Mouse (Mus musculus) forebrain, embryonic 14.5 days (tissue): Measurements from ENCODE around the gene Plcd3. TPM values are rescaled to one million over a fixed set of nuclear protein-coding genes. Genes with fewer than 3 reads are reported as not detected.
A peak's percentile ranks its signal among the peaks of the same experiment; 100 is the strongest.

Experiments used
- ATAC-seq: fragments of 200-750 bp; cut with Nextera tagmentation; 2 replicates; pipeline ENCODE4 v1.8.0; 2017; ENCODE audit warnings: mild to moderate bottlenecking, moderate library complexity
- DNase-seq: peaks from one replicate; pipeline ENCODE4 v3.0.0-alpha.2; 2015; ENCODE audit warnings: low spot score
- H3K27ac ChIP-seq: fragments of 300-500 bp; sonication (generic); 2 replicates; pipeline ENCODE4 v1.5.1; 2014; ENCODE audit warnings: low read depth, mild to moderate bottlenecking, control low read depth, low read length, moderate library complexity
- H3K27me3 ChIP-seq: fragments of 300-500 bp; sonication (generic); replicated peaks from 2 replicates; pipeline ENCODE4 v1.6.1; 2014; ENCODE audit warnings: low read length, control low read depth, mixed read lengths; ENCODE audit not compliant: control insufficient read depth, insufficient read depth
- H3K36me3 ChIP-seq: fragments of 300-500 bp; sonication (generic); 2 replicates; pipeline ENCODE4 v1.6.1; 2014; ENCODE audit warnings: low read length, control low read depth; ENCODE audit not compliant: control insufficient read depth, insufficient read depth
- H3K4me1 ChIP-seq: fragments of 300-500 bp; sonication (generic); 2 replicates; pipeline ENCODE4 v1.6.1; 2014; ENCODE audit warnings: antibody characterized with exemption, low read length, control low read depth; ENCODE audit not compliant: control insufficient read depth, insufficient read depth
- H3K4me2 ChIP-seq: fragments of 300-500 bp; sonication (generic); 2 replicates; pipeline ENCODE4 v1.6.1; 2014; ENCODE audit warnings: mild to moderate bottlenecking, control low read depth, low read length
- H3K4me3 ChIP-seq: fragments of 300-500 bp; sonication (generic); 2 replicates; pipeline ENCODE4 v1.5.1; 2014; ENCODE audit warnings: low read depth, low read length, control low read depth
- H3K9ac ChIP-seq: fragments of 300-500 bp; sonication (generic); 2 replicates; pipeline ENCODE4 v1.6.1; 2014; ENCODE audit warnings: mild to moderate bottlenecking, low read length, control low read depth, moderate library complexity
- H3K9me3 ChIP-seq: fragments of 300-500 bp; sonication (generic); replicated peaks from 2 replicates; pipeline ENCODE4 v1.6.1; 2016; ENCODE audit warnings: low read length, control low read depth, mixed read lengths; ENCODE audit not compliant: control insufficient read depth
- WGBS: fragments of 180-500 bp; shearing (Covaris S2); extraction: QIAGEN DNeasy Blood & Tissue Kit; methylation state at CpG from one replicate; pipeline ENCODE4 v1.1.7; 2014; 5-methylcytosine and 5-hydroxymethylcytosine counted together
- polyA plus RNA-seq: library from polyadenylated mRNA; unstranded; fragments of >200 nt; fragmentation: Nextera tagmentation; extraction: Ambion mirVana; gene quantifications from 2 replicates; pipeline ENCODE4 v1.2.1, GENCODE M21; 2014

Gene Plcd3
- polyA plus RNA-seq, 1 experiment from 2014 or later = 1.4 TPM

DNA sequence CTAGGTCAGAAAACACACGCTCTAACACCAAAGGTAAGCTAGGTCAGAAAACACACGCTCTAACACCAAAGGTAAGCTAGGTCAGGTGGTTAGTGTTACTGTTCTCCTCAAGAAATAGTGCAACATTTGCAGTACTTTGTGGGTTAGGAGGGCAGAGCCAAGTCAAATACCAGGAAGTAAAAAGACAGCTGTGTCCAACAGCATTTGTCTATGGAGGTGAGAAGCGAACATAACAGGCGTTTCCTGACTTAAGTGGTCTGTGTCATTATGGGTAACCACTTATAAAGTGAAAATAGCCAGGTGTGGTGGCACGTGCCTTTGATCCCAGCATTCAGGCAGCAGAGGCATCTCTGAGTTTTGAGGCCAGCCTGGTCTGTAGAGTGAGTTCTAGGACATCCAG, 51.8 kb downstream of the Plcd3 start:
- WGBS = 95% methylated on average over 5 of the region's 5 CpGs
- DNase-seq (peak; percentile 19), ATAC-seq (no peak)
- H3K36me3 ChIP-seq = peaks cover 72% of the 10 kb centered on the region
- no peak overlapping the region for H3K9ac ChIP-seq
- no peaks in the 10 kb centered on the region for H3K4me1 ChIP-seq
- H3K4me2 ChIP-seq = no peak overlapping the region
- no peak overlapping the region for H3K4me3 ChIP-seq
- H3K9me3 ChIP-seq = no peaks in the 10 kb centered on the region
- no peaks in the 10 kb centered on the region for H3K27me3 ChIP-seq
- H3K27ac ChIP-seq = no peak overlapping the region

DNA sequence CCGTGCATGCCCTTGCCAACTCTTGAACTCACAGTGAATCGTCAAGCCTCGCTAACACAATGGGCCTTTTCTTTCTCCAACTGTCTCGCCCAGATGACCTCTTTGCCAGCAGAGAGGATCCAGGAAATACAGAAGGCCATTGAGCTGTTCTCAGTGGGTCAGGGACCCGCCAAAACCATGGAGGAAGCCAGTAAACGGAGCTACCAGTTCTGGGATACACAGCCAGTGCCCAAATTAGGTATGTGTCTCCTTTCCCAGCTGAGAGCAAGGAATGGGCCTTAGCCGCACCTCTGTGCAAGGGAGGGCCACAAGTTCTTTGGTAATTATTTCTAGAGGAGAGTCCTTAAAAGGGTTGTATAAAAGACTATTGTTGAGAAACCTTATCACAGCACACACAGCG, 55.2 kb downstream of the Plcd3 start:
- H3K9ac ChIP-seq = no peak overlapping the region
- no peaks in the 10 kb centered on the region for H3K4me1 ChIP-seq
- H3K4me2 ChIP-seq = no peak overlapping the region
- H3K27me3 ChIP-seq = no peaks in the 10 kb centered on the region
- no peak overlapping the region for H3K4me3 ChIP-seq
- H3K9me3 ChIP-seq = no peaks in the 10 kb centered on the region
- WGBS = 39% methylated on average over 8 of the region's 8 CpGs
- DNase-seq (no peak), ATAC-seq (no peak)
- H3K27ac ChIP-seq = no peak overlapping the region
- H3K36me3 ChIP-seq = peaks cover 63% of the 10 kb centered on the region

DNA sequence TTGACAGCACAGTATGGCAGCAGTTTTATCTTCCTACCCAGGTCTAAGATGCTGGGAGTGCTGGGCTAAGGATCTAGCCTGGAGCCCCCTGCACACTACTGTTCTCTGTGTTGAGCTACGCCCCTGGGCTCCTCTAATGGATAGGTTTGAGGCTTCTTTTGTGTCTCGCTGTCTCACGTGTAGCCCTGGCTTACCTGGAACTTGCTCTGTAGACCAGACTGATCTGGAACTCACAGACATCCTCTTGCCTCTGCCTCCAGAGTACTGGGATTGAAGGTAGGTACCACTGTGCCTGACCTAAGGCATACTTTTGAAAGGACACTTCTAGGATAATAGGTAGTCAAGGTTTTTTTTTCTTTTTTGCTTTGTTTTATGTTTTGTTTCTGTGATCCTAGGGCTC, 57.5 kb downstream of the Plcd3 start:
- no peak overlapping the region for H3K4me2 ChIP-seq
- H3K4me3 ChIP-seq = no peak overlapping the region
- WGBS = 94% methylated on average over 3 of the region's 3 CpGs
- no peak for DNase-seq
- ATAC-seq = no peak
- no peaks in the 10 kb centered on the region for H3K4me1 ChIP-seq
- no peak overlapping the region for H3K27ac ChIP-seq
- H3K9me3 ChIP-seq = no peaks in the 10 kb centered on the region
- H3K36me3 ChIP-seq = peaks cover 47% of the 10 kb centered on the region
- H3K9ac ChIP-seq = no peak overlapping the region
- H3K27me3 ChIP-seq = no peaks in the 10 kb centered on the region

DNA sequence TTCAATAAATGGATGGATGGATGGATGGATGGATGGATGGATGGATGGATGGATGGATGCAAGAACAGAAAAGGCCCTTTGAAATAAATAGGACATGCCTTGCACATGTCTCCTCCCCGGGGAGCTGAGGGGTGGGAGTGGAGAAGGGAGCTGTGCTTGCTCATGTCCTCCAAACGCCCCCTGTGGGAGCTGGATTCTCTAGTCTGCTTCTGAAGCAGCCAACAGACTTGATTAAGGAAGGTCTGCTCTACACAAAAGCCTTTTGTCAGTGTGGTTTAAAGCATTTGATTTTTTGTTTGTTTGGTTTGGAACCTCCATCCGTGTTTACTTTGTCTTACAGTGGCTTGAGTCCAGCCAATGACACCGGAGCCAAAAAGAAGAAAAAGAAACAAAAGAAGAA, 58.6 kb downstream of the Plcd3 start:
- DNase-seq = no peak
- H3K27ac ChIP-seq = no peak overlapping the region
- no peaks in the 10 kb centered on the region for H3K27me3 ChIP-seq
- peaks cover 47% of the 10 kb centered on the region for H3K36me3 ChIP-seq
- no peak overlapping the region for H3K4me3 ChIP-seq
- no peaks in the 10 kb centered on the region for H3K9me3 ChIP-seq
- H3K9ac ChIP-seq = no peak overlapping the region
- no peaks in the 10 kb centered on the region for H3K4me1 ChIP-seq
- H3K4me2 ChIP-seq = no peak overlapping the region
- 64% methylated on average over 4 of the region's 4 CpGs for WGBS
- ATAC-seq = no peak

DNA sequence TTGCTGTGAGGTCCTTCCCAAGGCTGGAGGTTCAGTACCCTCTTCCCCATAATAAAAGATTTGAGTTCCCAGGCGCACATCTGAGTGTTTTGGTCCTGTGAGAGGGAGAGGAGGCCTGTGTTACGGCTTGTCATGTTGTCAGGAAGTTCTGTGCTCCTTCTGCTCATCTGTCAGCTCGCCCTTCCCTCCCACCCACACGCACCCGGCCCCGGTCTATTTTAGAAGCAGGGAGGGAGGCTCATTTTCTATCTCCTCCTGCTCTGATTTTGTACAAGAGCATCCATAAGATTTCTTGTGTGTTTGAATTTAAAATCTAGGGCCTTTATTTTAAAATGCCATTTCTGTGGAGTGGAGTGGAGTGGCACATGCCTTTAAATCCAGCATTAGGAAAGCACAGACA, 63.4 kb downstream of the Plcd3 start:
- Histone ChIP-seq H3K9me3 (no peaks in the 10 kb centered on the region), H3K27me3 (no peaks in the 10 kb centered on the region), H3K4me1 (no peaks in the 10 kb centered on the region), H3K36me3 (peaks cover 10% of the 10 kb centered on the region; the same call in 1 of the 2 replicates), H3K4me2 (no peak overlapping the region), H3K4me3 (no peak overlapping the region), H3K27ac (no peak overlapping the region), H3K9ac (no peak overlapping the region)
- ATAC-seq (no peak), DNase-seq (no peak)
- WGBS = 92% methylated on average over 6 of the region's 6 CpGs

DNA sequence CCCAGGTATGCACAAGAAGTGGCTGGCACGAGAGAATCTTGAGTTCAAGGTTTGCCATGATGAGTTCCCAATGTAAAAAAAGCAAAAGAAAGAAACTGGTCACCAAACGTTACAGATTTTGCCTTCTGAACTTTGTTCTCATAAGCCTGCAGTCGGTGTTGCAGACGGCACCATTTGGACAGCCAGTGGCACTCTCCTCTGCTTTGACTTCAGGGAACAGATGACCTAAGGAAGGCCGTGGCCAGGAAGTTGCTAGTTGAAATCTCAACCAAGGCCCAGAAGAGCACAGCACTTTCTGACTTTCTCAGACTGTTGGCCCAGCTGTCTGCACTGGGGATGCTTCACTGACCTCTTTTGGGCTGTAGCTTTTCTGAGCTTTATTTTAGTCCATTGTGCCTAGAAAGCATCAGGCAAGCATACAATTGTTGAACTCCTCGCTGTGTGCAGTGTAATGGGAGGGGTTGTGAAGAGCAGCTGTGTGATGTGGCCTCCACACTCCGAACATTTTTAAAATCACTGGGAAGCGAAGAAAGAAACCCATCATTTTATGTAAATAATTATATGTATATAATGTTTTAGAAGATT, 64.5 kb downstream of the Plcd3 start:
- H3K36me3 ChIP-seq = peaks cover 12% of the 10 kb centered on the region; the same call in 1 of the 2 replicates
- DNase-seq (no peak), ATAC-seq (no peak)
- H3K9me3 ChIP-seq = no peaks in the 10 kb centered on the region
- 90% methylated on average over 8 of the region's 8 CpGs for WGBS
- no peak overlapping the region for H3K9ac ChIP-seq
- no peaks in the 10 kb centered on the region for H3K4me1 ChIP-seq
- H3K4me2 ChIP-seq = no peak overlapping the region
- H3K27me3 ChIP-seq = no peaks in the 10 kb centered on the region
- H3K4me3 ChIP-seq = no peak overlapping the region
- no peak overlapping the region for H3K27ac ChIP-seq

DNA sequence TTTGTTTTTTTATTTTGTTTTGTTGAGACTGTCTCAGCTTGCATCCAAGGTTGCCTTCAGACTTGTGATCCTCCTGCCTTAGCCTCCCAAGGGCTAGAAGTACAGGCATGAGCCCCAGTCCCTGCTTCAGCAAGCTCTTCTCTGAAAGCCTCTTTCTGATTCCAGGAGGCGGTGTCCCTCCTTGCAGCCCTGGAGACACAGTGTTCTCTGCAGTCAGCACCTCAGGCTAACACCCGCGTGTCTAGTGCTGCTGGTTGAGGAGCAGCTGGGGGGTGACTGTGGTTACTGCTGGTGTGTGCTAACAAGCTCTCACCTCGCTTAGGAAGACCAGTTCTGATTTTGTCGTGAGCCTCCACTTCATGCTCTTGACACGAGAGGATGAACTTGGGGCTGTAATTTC, 66.5 kb downstream of the Plcd3 start:
- WGBS = 80% methylated on average over 6 of the region's 6 CpGs
- H3K4me3 ChIP-seq = no peak overlapping the region

DNA sequence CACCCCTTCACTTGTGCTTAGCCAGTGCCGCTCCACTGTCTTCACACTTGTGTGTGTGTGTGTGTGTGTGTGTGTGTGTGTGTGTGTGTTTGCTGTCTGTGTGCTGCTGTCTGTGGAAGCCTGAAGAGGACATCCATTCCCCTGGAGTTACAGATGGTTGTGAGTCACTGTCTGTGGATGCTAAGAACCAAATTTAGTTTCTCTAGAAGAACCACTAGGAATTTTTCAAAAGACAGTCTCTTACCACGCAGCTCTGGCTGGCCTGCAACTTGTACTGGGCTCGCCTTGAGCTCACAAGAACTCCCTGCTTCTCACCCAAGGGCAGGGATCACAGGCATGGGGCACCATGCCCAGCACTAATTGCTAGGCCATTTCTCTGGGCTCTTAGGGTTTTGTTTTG, 68.4 kb downstream of the Plcd3 start:
- Histone ChIP-seq H3K27me3 (no peaks in the 10 kb centered on the region), H3K4me3 (no peak overlapping the region), H3K9me3 (no peaks in the 10 kb centered on the region), H3K27ac (no peak overlapping the region), H3K36me3 (peaks cover 12% of the 10 kb centered on the region; the same call in 1 of the 2 replicates), H3K4me2 (no peak overlapping the region), H3K4me1 (peaks cover 6% of the 10 kb centered on the region), H3K9ac (no peak overlapping the region)
- ATAC-seq (no peak), DNase-seq (no peak)
- whole genome bisulfite sequencing = 96% methylated on average over 3 of the region's 3 CpGs

More for the DNA sequence above, 66.5 kb downstream of the Plcd3 start:
- ATAC-seq (no peak), DNase-seq (no peak)
- H3K9ac ChIP-seq = no peak overlapping the region
- H3K4me1 ChIP-seq = no peaks in the 10 kb centered on the region
- H3K27me3 ChIP-seq = no peaks in the 10 kb centered on the region
- peaks cover 12% of the 10 kb centered on the region; the same call in 1 of the 2 replicates for H3K36me3 ChIP-seq
- no peaks in the 10 kb centered on the region for H3K9me3 ChIP-seq
- H3K27ac ChIP-seq = no peak overlapping the region
- no peak overlapping the region for H3K4me2 ChIP-seq

DNA sequence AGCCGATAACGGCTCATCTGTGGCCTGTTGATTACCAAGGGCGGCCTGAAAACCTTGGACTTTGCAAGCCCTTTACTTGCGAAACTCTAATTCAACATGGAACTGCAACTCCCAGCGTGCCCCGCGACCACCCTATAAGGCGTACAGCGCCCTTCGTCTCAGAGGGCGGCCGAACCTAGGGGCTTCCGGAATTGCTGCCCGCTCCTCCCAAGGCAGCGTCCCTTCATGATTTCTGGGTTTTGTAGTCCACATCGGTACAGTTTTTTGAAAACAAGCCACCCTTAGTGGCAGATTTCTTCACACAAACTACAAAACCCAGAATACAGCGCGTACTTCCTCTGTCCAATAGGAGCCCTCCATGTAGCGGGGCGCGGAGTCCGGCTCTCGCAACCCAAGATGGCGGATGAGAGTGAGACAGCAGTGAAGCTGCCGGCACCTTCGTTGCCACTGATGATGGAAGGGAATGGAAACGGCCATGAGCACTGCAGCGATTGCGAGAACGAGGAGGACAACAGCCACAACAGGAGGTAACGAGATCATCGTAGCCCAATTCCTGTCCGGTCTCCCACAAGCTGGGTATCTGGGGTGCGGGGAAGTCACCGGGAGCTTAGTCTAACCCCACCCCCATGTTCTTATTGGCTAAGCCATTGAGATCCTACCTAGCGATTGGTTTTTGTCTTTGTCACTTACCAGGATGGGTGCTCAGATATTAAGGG, 73.1 kb downstream of the Plcd3 start, which contains the start of the genes Nmt1 and Dcakd:
Gene Nmt1, plus strand, starts transcription at position 15 of the 716 bp plus-strand sequence.
Gene Dcakd, minus strand, starts transcription at position 158 of the 716 bp plus-strand sequence.
- Histone ChIP-seq H3K9me3 (no peaks in the 10 kb centered on the region), H3K27me3 (no peaks in the 10 kb centered on the region), H3K36me3 (0 out of 2 replicates have a peak, but pooled peaks cover 6% of the 10 kb centered on the region), H3K9ac (peak within 1 kb of the TSS; percentile 67), H3K4me1 (peaks cover 14% of the 10 kb centered on the region), H3K4me2 (peak within 1 kb of the TSS; percentile 75), H3K4me3 (peak within 1 kb of the TSS; percentile 60), H3K27ac (peak within 1 kb of the TSS; percentile 57; the same call in 1 of the 2 replicates)
- peak; percentile 99 for DNase-seq
- ATAC-seq = peak; percentile 99
- under 1% methylated on average over 36 of the region's 36 CpGs for WGBS
